Mouse (Mus musculus) liver, embryonic 14.5 days (tissue): Measurements from ENCODE around the gene Gpr89. TPM values are rescaled to one million over a fixed set of nuclear protein-coding genes. Genes with fewer than 3 reads are reported as not detected.

Source experiments
- ATAC-seq: fragments of 200-750 bp; cut with Nextera tagmentation; 2 replicates; pipeline ENCODE4 v1.8.0; 2017; ENCODE audit warnings: moderate number of reproducible peaks, mild to moderate bottlenecking, moderate library complexity; ENCODE audit not compliant: insufficient read depth
- DNase-seq, 3 experiments: peaks; one replicate each; pipeline ENCODE4 v3.0.0-alpha.2; 2012 to 2013; ENCODE audit warnings: low read depth in 3 of 3, low spot score in 3 of 3
- H3K27ac ChIP-seq: fragments of 300-500 bp; sonication (generic); 2 replicates; pipeline ENCODE4 v1.5.1; 2014; ENCODE audit warnings: moderate library complexity, mild to moderate bottlenecking, control low read depth, inconsistent platforms
- H3K27me3 ChIP-seq: fragments of 300-500 bp; sonication (generic); 2 replicates; pipeline ENCODE4 v1.6.1; 2014; ENCODE audit warnings: mild to moderate bottlenecking, low read length, moderate library complexity; ENCODE audit not compliant: control insufficient read depth, insufficient read depth
- H3K36me3 ChIP-seq: fragments of 300-500 bp; sonication (generic); replicated peaks from 2 replicates; pipeline ENCODE4 v1.6.1; 2014; ENCODE audit warnings: low read depth; ENCODE audit not compliant: control insufficient read depth, insufficient read depth
- H3K4me1 ChIP-seq, 2 experiments: fragments of 200-500 bp in 1 of 2; fragments of 300-500 bp in 1 of 2; sonication (generic) in 1 of 2; replicated peaks; 2 replicates each; pipeline ENCODE4 v1.6.1; 2012 to 2014; ENCODE audit warnings: antibody characterized with exemption in 1 of 2, inconsistent platforms in 1 of 2, low read length in 1 of 2; ENCODE audit not compliant: control insufficient read depth in 2 of 2, insufficient read depth in 2 of 2
- H3K4me2 ChIP-seq: fragments of 300-500 bp; sonication (generic); 2 replicates; pipeline ENCODE4 v1.6.1; 2014; ENCODE audit warnings: low read depth, mild to moderate bottlenecking, control low read depth, moderate library complexity
- H3K4me3 ChIP-seq, 2 experiments: fragments of 200-500 bp in 1 of 2; fragments of 300-500 bp in 1 of 2; sonication (generic) in 1 of 2; 2 replicates each; pipeline ENCODE4 v1.5.1; 2012 to 2014; ENCODE audit warnings: low read depth in 2 of 2, low read length in 2 of 2, mild to moderate bottlenecking in 2 of 2, control low read depth in 1 of 2, inconsistent platforms in 1 of 2, moderate library complexity in 1 of 2; ENCODE audit not compliant: insufficient read depth in 1 of 2
- H3K9ac ChIP-seq: fragments of 300-500 bp; sonication (generic); replicated peaks from 2 replicates; pipeline ENCODE4 v1.6.1; 2014; ENCODE audit warnings: mild to moderate bottlenecking, control low read depth, moderate library complexity
- H3K9me3 ChIP-seq: fragments of 300-500 bp; sonication (generic); 2 replicates; pipeline ENCODE4 v1.6.1; 2016; ENCODE audit warnings: low read length, mixed read lengths; ENCODE audit not compliant: control insufficient read depth
- CTCF ChIP-seq: IDR thresholded peaks from 2 replicates; pipeline ENCODE4 v1.5.1; 2016; ENCODE audit warnings: antibody characterized with exemption, low read depth, control low read depth
- EP300 ChIP-seq: IDR thresholded peaks from 2 replicates; pipeline ENCODE4 v1.6.1; 2016; ENCODE audit warnings: antibody characterized with exemption, low read depth
- WGBS: fragments of 180-500 bp; shearing (Covaris S2); extraction: QIAGEN DNeasy Blood & Tissue Kit; methylation state at CpG from one replicate; pipeline ENCODE4 v1.1.7; 2014; ENCODE audit not compliant: insufficient replicate concordance; 5-methylcytosine and 5-hydroxymethylcytosine counted together
- polyA plus RNA-seq, 2 experiments: library from polyadenylated mRNA; depleted of rRNA in 1 of 2; stranded (reverse) in 1 of 2; unstranded in 1 of 2; fragments of >200 nt; fragmentation: Nextera tagmentation in 1 of 2; extraction: Ambion mirVana in 1 of 2; gene quantifications; 2 replicates each; pipeline versions ENCODE4 v1.2.1 to v1.2.3; 2012 to 2014

Gene Gpr89
- polyA plus RNA-seq, 2 experiments: 4.9 to 24.7 TPM

DNA sequence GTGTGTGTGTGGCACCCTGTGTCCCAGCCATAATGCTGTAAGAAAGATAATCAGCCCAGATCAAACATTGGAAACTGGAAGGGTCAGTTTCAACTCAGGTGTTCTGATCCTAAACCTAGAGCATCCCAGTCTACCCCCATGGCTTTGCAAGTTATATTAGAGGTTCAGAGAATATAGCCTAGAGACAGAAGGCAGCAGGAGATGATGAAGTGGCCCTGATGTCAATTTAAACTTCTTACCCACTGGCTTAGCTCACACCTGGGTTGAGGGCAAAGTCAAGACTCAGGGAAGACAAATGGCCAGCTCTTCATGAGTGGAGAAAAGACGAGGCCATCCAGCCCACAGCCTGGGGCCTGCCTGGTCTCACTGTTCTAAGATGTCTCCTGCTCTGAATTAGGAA is 76.2 kb downstream of the Gpr89 start, which contains the start of the genes Pdzk1 and Cd160:
Pdzk1 (plus strand) TSS at position 301 of the 400 bp plus-strand sequence.
Cd160 (minus strand) TSS at position 368 of the 400 bp plus-strand sequence.
- 60% methylated on average over 1 of the region's 1 CpGs for WGBS
- Histone ChIP-seq H3K9ac (no peak within 1 kb of the TSS), H3K9me3 (no peaks in the 10 kb centered on the region), H3K4me1 (no peaks in the 10 kb centered on the region; a peak in 1 of 4 replicates), H3K36me3 (no peaks in the 10 kb centered on the region), H3K27me3 (no peaks in the 10 kb centered on the region), H3K27ac (no peak within 1 kb of the TSS), H3K4me2 (peak within 1 kb of the TSS; percentile 0; the same call in 1 of the 2 replicates), H3K4me3 (0 out of 4 replicates have a peak within 1 kb of the TSS, but pooled peaks of 1 of the 2 experiments have one; percentile 34)
- DNase-seq (no peak), ATAC-seq (no peak)
- TF ChIP-seq EP300: no peak
- TF ChIP-seq CTCF: no peak

- no peak for ATAC-seq
- Histone ChIP-seq H3K4me1 (no peaks in the 10 kb centered on the region; a peak in 1 of 4 replicates), H3K36me3 (no peaks in the 10 kb centered on the region), H3K27ac (no peak overlapping the region), H3K4me3 (no peak overlapping the region), H3K4me2 (no peak overlapping the region), H3K9me3 (no peaks in the 10 kb centered on the region), H3K9ac (no peak overlapping the region), H3K27me3 (no peaks in the 10 kb centered on the region)
- 42% methylated on average over 15 of the region's 15 CpGs for WGBS
- TF ChIP-seq EP300: no peak
- no peak for TF ChIP-seq CTCF
- no peak for DNase-seq
These were observed 76.8 kb downstream of the Gpr89 start for GRCm38 (mm10) chr3:96828308-96828864.

DNA sequence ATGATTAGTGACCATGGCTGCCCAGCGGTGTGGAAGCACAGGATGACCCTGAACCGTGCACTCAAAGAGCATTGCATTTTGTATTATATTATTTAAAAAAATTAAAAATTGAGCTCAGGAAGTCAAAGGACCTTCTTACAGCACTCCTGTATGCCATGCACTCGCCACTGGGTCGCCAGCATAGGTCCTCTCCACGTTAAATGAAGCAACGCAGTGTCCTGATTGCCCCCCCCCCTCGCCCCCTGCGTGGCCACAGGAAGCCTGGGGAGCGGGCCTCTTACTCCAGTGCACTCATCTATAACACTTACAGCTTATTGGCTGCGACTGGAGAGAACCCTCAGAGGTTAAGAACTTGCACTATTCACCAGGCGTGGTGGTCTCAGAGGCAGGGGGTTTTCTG is 79.9 kb downstream of the Gpr89 start:
- ATAC-seq: no peak

GRCm38 (mm10) chr3:96824614-96825013 is 80.5 kb downstream of the Gpr89 start:
- ATAC-seq: no peak

More for the DNA sequence above, 79.9 kb downstream of the Gpr89 start:
- WGBS: 32% methylated on average over 11 of the region's 11 CpGs
- no peaks in the 10 kb centered on the region; a peak in 1 of 4 replicates for H3K4me1 ChIP-seq
- H3K4me2 ChIP-seq: no peak overlapping the region
- H3K27me3 ChIP-seq: no peaks in the 10 kb centered on the region
- no peak overlapping the region for H3K4me3 ChIP-seq
- TF ChIP-seq CTCF (no peak), EP300 (no peak)
- no peaks in the 10 kb centered on the region for H3K36me3 ChIP-seq
- H3K27ac ChIP-seq: no peak overlapping the region
- no peak for DNase-seq
- H3K9ac ChIP-seq: no peak overlapping the region
- H3K9me3 ChIP-seq: no peaks in the 10 kb centered on the region

GRCm38 (mm10) chr3:96823701-96824100 is 81.4 kb downstream of the Gpr89 start:
- 29% methylated on average over 3 of the region's 3 CpGs for WGBS

More at GRCm38 (mm10) chr3:96824614-96825013, 80.5 kb downstream of the Gpr89 start:
- no peak overlapping the region for H3K4me2 ChIP-seq
- no peaks in the 10 kb centered on the region for H3K9me3 ChIP-seq
- H3K27me3 ChIP-seq: no peaks in the 10 kb centered on the region
- no peak overlapping the region for H3K27ac ChIP-seq
- no peaks in the 10 kb centered on the region for H3K36me3 ChIP-seq
- DNase-seq: no peak
- no peaks in the 10 kb centered on the region; a peak in 1 of 4 replicates for H3K4me1 ChIP-seq
- no peak overlapping the region for H3K4me3 ChIP-seq
- 73% methylated on average over 12 of the region's 12 CpGs for WGBS
- no peak overlapping the region for H3K9ac ChIP-seq
- no peak for TF ChIP-seq EP300

More at GRCm38 (mm10) chr3:96823701-96824100, 81.4 kb downstream of the Gpr89 start:
- Histone ChIP-seq H3K27ac (no peak overlapping the region), H3K9me3 (no peaks in the 10 kb centered on the region), H3K4me3 (no peak overlapping the region), H3K27me3 (no peaks in the 10 kb centered on the region), H3K9ac (no peak overlapping the region), H3K4me1 (no peaks in the 10 kb centered on the region; a peak in 1 of 4 replicates), H3K36me3 (no peaks in the 10 kb centered on the region), H3K4me2 (no peak overlapping the region)
- DNase-seq: no peak
- TF ChIP-seq EP300 (no peak), CTCF (no peak)
- ATAC-seq: no peak
